Mouse (Mus musculus) retina, adult 2 months (tissue): ENCODE results near the gene Cep97.
"Not testable (repeated sequence)": the region's sequence is repeated elsewhere in the genome, so short reads cannot be mapped to it uniquely, and the experiment has no call there.

Source experiments
- DNase-seq: peaks from one replicate; pipeline ENCODE4 v3.0.0-alpha.2; 2012; ENCODE audit warnings: low read depth, low spot score

Gene Cep97

DNA sequence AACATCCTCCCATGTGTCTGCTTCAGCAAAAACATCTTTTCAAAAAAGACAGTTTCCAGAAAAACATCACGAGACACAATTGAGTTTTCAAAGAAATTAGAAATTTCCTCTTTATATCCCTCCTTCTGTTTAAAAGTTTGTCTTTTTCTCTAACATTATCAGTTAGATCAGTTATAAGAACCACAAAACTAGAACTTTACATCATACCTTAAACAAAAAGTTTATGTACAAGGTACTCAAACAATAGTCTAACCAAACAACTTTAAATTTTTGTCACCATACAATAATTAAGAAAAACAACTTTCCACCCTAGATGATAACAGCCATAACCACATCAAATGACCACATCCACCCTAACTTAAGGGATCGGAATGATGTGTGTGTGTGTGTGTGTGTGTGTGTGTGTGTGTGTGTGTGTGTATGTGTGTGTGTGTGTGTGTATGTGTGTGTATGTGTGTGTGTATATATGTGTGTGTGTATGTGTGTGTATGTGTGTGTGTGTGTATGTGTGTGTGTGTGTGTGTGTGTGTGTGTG lies 13.3 kb upstream of the Cep97 start:
- not testable (repeated sequence) for DNase-seq

DNA sequence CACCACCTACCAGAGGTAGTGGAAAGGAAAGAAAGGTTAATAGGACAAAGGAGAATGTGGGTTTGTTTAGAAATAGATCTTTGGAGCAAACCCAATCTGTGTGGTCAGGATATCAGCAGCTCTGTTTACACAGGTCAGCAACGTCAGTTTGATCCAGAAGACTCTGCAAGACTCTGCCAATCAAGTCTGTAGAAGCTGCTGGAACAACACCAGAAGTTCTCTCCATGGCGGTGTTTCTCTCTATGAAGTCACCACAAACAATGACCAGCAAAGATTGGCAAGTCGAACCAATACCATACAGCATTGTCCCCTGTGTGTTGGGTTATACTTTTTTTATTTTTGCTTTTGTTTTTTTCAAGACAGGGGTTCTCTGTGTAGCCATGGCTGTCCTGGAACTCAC lies 12.6 kb upstream of the Cep97 start:
- no peak for DNase-seq

DNA sequence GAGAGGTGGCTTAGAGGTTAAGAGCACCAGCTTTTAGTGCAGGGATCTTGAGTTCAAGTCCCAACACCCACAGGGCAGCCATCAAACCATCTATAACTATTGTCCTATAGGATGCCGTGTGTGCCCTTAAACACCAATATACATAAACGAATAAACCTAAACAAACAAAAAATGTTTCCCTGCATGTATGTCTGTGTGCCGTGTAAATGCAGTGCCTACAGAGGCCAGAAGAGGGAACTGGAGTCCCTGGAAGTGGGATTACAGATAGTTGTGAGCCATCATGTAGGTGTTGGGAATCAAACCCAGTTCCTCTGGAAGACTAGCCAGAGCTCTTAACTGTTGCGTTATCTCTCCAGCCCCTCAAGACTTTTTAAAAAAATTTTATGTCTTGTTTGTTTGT lies 6.1 kb upstream of the Cep97 start:
- no peak for DNase-seq

DNA sequence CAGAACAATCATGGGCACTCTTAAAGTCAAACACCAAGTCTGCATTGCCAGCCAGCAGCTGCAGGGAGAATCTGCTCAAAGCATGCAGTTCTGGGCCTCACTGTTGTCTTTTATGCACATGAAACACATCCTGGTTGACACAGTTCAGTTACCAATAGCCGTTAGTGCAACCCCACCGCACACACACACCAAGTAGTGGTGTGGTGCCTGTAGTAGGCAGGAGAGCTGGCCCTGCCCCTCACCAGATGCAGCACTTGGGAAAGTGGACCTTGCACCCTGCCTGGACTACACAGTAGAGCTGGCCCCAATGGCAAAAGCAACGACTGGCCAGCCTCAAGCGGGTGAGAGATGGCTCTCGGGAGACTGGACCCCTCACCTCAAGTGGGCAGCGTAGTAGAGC lies 5.0 kb upstream of the Cep97 start:
- no peak for DNase-seq

DNA sequence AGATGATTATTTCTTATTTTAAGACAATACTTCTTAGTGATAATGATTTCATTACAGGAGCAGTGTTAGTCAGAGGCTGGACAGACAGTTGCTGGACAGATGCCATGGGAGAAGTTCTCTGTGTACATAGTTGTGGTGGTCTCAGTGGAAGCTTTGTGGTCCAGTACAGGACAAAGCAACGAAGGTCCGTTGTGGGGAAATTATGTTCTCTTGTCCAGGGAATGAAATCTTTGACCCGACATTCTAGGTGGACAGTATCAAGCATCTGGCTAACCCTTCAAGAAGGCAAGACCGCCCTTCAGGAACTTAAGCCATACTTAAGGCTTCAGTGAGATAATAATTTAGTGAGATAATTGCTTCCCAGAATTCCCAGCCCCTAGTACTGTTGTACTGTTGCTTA lies 4.1 kb upstream of the Cep97 start:
- DNase-seq = no peak

DNA sequence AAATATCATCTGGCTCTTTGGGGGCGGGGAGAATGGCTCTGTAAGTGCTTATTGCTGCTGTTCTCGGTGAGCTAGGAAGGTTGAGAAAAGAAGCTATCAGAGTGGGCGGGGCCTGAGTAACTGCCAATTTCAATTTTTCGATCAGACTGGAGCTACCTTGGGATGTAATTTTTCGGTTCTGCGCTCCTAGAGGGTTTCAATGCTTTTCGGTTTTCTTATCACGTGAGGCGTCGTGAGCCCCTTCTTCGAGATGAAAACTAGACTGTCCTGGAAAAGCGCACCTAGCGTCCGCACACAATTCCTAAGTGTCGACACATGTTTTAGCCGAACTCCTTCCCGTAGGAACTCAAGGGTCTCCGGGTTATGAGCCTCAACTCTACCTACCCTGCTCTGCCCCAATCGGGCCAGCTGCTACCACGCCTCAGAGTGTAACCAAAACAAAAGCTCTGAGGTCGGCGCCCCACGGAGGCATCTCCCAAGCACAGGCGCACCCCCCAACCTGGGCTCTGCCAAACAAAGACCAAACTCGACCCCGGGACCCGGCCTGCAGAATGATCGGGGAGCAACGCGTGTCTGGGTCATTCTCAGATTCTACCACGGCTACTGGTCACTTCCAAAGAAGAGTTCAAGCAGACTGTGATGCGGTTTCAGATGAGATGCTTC lies 843 bp downstream of the Cep97 start:
- DNase-seq = no peak

DNA sequence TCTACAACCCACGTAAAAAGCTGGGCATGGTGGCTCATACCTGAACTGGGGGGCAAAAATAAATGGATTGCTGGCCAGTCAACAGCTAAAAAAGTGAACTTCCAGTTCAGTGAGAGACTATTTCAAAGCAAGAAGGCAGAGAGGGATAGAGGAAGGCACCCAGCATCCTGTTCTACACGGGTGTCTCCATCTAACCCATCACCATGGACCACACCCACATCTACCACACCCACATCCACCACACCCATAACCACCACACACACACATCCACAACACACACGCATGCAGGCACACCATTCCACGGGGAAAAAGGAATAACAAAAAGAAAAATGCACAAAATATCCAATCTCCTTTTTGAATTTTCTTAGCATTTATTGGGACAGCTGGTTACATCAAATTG lies 10.6 kb downstream of the Cep97 start:
- no peak for DNase-seq

DNA sequence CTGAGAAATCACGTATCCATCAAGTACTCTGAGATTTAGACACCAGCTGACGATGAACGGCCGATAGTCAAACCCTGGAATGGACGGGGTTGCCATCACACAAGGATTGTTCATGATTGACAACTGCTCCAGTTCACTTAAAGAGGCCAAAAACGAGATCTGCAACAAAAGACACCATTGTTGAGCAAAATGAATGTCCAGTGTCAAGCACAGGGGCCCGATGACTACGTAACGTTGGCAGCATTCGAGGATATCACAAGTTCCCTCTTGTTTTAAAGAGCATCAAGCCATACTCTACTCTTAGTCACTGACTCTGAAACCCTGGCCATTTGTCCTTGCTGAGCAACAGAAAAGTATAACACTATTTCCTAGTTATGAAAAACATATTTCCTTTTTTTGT lies 12.6 kb downstream of the Cep97 start:
- no peak for DNase-seq

DNA sequence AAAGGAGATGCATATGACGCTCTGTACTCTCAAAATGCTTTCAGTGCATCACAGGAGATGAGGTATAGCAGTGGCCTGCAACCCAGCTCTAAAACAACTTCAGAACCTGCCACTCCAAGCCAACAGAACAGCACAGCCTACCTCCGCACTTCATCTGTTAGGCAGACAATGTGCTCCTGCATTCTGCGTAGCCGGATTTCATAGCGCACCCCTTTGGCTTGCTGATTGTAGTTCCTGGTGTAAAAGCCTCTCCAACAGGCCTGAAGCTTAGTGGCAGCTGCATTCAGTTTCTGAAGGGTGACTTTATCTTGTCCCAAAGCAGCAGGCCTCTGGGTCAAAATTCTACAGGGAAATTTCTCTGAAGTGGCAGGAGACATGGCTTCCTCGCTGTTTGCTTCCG lies 19.9 kb downstream of the Cep97 start:
- no peak for DNase-seq

DNA sequence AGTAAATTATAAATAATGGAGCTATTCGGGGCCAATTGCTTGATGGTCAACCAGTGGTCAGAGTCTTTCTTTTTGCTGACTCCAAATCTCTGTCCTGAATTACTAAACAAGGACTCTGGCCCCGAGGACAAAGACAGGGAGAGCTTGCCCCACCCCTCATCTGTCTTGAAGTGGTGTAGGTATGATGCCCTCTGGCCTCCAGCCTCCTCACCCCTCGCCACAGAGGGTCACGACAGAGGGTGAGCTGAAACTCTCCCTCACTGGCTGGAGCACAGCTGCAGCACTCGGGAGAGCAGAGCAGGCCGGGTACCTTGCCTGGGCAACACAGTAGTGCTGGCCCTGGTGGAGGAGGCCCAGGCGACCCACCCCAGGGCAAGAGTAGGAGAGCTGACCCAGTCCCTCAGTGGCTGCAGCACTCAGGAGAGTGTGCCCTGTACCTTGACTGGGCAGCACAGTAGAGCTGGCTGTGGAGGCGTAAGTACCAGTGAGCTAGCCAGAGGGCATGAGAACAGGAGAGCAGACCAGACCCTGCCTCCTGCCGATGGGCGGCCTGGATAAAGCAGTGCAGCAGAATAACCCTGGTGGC lies 24.4 kb downstream of the Cep97 start:
- no peak for DNase-seq

DNA sequence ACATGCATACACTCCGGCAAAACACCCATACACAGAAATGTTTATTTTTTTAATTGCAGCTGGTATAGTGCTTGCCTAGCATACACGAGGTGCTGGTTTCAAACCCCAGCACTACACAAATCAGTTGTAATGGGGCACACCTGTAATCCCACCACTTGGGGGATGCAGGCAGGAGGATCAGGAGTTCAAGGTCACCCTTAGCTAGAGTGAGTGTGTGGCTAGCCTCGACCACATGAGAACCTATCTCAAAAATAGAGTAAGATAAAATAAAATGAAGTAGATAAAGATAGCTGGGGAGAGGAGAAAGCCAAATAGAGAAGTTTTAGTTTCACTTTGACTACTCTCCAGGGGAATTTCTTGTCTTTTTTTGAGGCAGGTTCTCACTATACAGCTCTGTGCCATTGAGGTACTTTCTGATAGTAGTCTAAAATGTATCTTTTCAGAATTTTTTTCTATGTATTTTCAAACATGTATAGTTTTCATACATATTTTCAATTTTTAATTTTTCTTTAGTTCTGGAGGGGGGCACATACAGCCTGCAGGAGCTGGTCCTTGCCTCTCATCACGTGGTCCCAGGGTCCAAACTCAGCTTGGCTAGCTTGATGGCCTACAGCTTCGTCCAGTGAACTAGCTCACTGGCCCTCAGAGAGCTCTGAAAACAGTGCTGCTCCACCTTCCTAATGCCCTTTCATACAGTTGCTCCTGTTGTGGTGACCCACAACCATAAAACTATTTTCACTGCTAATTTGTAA lies 27.6 kb downstream of the Cep97 start:
- no peak for DNase-seq

DNA sequence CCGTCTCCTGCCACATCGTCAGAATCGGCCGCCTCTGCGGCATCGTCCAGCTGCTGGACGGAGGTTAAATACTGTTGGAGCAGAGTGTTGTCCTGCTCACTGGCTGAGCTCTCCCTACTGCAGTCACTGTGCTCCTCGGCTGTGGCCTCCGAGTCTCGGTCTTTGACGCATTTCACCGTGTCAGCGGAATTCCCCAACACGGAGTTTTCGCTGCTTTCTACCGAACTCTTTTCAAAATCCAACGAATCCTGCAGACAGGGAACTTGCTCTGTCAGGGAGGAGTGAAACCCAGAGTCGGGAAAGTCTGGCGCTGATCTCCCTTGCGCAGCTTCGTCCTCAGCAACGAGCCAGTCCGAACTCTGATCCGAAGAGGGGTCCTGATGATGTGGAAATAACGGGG lies 29.3 kb downstream of the Cep97 start:
- no peak for DNase-seq

DNA sequence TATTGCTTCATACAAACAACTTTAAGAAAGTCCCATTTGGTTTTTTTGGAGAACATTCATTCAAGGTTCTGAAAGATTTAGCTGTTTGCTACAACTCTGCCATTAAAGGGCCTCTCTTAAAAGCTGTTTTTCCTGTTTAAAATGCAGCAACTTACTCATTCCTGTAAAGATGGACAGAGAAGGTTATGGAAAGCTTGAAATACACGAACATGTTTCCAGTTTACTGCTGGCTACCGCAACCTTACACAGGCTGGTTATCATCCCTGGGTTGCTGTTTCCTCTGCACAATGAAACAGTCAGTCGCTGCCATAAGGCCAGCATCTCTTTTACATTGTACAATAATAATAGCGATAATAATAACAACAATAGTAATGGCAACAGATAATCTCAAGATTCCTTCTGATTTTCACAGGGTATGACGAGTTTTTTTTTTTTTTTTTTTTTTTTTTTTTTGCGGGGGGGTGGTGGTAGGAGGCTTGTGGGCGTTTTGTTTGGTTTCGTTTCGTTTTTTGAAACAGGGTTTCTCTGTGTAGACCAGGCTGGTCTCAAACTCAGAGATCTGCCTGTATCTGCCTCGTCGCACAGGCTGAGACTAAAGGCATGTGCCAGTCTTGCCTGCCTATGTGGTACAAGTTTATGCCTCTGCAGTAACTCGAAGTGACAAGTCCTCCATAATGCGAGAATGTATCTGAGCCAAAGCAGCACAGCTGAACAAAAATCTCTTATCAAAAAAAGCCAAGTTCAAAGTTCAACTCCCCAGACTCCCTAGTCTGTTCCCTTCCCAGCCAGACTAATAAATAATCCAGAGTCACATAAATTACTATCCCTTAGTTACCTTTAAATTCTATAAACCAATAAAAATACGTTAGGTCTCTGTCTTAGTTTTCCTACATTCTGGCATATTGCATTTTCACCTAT lies 32.6 kb downstream of the Cep97 start:
- no peak for DNase-seq

DNA sequence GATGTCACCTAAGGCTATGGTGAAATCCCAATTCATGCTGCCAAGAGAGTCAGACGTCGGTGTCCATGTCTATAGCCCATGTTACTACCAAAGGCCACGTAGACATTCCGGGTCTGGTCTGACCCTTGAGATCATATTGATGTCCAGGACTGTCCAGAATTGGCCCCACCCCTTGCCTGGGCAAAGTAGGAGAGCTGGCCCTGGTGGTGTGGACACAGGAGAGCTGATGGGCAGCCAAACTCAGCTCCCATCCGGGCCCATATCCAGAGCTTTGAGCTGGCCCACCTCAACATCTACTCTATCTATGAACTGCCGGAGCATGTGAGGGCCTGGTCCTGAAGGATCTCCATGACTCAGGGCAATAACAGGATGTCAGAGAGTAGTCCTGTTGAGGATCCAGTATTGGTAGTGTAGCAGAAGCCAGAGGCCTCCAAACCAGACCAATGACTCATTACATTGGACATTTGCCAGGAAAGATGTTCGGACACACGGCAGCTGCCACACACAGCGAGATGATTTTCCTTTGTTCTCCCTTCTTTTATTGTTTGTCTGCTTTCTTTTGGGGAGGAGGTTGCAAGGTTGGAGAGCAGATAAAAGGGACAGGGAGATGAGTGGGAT lies 36.2 kb downstream of the Cep97 start:
- no peak for DNase-seq

DNA sequence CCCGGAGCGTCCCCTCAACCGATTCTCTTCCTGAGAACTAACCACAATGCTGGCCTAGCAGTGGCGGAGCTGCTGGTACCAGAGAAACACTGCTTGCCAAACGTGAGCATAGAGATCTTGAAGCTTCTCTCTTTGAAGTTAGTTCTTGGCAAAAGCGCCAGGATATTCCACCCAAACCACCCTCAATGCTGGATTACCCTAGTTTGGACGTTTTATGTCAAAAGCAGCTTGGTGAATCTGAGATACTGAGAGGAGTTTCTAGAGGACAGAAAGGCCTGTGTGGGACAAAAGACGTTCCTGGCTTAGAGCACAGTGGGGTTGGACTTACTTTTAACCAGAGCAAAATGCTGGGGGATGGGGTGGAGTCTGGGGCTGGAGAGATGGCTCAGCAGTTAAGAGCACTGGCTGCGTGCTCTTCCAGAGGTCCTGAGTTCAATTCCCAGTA lies 39.0 kb downstream of the Cep97 start:
- DNase-seq = no peak

DNA sequence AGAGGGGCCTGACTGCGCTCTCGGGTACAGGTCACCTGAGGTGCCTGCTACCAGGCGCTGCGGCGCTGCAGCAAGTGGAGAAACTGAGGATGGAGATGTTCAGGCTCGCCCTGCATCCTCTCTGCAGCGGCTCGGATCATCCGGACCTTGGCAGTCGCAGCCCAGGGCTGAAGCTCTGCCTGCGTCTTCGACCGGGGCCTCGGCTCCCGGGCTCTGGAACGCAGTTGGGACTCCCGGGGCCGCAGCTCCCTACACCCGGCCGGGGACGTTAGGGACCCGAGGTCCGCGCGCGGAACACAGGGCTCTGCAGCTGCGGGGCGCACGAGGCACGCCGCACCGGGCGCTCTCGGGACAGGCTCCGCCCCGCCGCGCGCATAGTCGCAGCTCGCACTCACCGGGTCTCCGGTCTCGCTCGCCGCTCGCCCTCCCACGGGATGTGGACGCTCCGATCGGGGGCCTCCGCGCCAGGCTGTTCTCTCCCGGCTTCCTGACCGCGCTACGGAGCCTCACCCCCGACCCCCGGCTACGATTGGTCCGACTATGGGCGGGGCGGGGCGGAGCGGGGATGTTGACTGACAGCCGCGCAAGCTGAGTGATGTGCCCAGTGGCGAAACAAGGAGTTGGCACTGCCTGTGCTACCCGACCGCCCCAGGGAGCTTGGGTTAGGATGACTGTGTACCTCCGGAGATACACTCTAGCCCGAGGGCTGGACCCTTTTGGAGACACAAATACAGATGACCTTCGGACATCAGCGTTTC lies 39.6 kb downstream of the Cep97 start, which contains the start of gene Nxpe3:
TSS of gene Nxpe3 (minus strand) at position 393 of the 758 bp plus-strand sequence.
- DNase-seq = peak; percentile 37

DNA sequence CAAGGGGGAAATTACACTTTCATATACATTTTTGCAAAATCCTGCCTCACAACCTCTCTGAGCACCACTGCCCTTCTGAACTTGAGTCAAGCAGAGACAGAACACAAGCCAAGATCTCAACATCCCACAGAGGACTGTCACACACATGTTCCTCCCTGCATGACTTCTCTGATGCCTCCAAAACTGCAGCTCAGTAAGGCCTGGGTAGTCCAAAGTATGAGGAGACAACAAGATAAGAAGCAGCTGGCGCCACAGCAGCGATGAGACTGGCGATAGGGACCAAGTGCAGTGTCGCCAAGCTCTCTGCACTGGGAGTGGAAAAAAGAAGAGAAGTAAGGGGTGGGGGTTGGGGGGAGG lies 40.1 kb downstream of the Cep97 start:
- DNase-seq = no peak

DNA sequence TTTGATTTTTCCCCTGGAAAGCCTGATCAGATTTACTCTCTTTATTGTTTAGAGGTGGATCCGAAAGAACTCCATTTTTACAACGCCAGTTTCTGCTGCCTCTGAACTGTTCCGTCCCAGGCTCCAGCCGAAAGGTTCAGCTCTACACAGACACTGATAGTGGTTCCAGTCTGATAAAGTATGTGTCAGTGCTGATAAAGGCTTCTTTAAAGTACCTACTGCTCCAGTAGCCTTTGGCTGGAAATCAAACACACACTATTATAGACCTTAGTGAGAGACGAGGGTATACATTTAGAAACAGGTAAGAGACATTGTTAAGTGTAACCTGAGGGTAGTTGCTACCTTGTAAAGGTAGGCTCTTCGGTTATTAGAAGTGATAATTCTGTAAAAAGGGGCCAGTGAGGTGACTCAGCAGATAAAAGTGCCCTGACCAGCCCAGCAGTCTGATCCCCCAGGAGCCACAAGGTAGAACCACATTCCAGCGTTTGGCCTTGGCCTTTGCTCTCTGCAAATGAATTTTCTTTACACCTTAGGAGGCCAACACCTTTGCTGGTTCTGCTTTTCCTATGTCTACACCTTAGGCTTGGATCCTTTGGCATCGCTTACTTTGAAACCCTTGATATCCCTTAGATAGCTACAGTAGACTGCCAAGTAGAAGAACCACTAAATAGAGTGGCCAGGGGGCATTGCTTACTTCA lies 41.1 kb downstream of the Cep97 start:
- DNase-seq = no peak

DNA sequence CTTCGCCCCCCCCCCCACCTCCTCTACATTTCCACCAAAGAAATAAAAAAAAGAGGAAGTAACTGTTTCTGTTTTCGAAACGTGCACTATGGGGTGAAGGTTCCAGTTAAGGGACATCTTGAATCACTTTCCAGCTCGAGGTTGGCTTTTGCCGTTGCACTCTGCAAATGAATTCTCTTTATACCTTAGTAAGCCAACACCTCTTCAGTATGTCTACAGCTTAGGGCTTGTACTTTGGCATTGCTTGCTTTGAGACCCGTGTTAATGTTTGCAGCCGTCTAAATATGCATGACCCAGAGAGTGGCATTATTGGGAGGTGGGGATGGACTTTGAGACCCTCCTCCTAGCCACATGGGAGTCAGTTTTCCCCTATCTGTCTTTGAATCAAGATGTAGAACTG lies 42.2 kb downstream of the Cep97 start:
- DNase-seq = no peak

DNA sequence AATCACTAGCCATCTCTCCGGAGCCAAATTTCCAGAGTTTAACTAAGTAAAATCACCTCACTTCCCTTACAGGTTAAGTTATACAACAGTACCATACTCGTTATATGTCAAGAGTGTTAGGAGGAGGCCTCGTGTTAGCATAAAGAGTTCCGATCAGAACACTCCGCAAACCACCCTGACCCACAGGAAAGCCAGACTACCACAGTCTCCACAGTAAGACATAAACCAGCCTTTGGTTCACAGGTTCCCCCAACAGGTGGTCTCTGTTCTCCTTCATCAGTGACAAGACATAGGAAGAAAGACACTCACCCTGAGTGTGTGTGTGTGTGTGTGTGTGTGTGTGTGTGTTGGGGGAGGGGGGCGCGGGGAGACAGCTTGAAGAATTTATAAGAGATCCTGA lies 43.3 kb downstream of the Cep97 start:
- DNase-seq = no peak
